Mouse (Mus musculus) ES-Bruce4 (cell line): ENCODE measurements around the gene Klk12. TPM values are rescaled to one million over a fixed set of nuclear protein-coding genes. Genes with fewer than 3 reads are reported as not detected.
A peak's percentile ranks its signal among the peaks of the same experiment; 100 is the strongest.

Experiments
- H3K27ac ChIP-seq: 2 replicates; pipeline ENCODE4 v1.5.1; 2012; ENCODE audit warnings: low read length, inconsistent platforms; ENCODE audit not compliant: insufficient read depth
- H3K27me3 ChIP-seq: 2 replicates; pipeline ENCODE4 v1.6.1; 2012; ENCODE audit warnings: mild to moderate bottlenecking, low read length, inconsistent platforms; ENCODE audit not compliant: control insufficient read depth, poor library complexity, insufficient read depth, severe bottlenecking
- H3K36me3 ChIP-seq: 2 replicates; pipeline ENCODE4 v1.6.1; 2012; ENCODE audit warnings: inconsistent platforms, mild to moderate bottlenecking, low read length, moderate library complexity; ENCODE audit not compliant: control insufficient read depth, poor library complexity, insufficient read depth, severe bottlenecking
- H3K4me1 ChIP-seq: one replicate; pipeline ENCODE4 v1.8.1; 2011; ENCODE audit warnings: low read length; ENCODE audit not compliant: control insufficient read depth, insufficient read depth
- H3K4me3 ChIP-seq: 2 replicates; pipeline ENCODE4 v1.5.1; 2011; ENCODE audit warnings: low read depth, mild to moderate bottlenecking, low read length
- H3K9ac ChIP-seq: 2 replicates; pipeline ENCODE4 v1.6.1; 2012; ENCODE audit warnings: low read depth, mild to moderate bottlenecking, inconsistent platforms; ENCODE audit not compliant: poor library complexity, severe bottlenecking
- H3K9me3 ChIP-seq: replicated peaks from 2 replicates; pipeline ENCODE4 v1.6.1; 2012; ENCODE audit warnings: mild to moderate bottlenecking, low read length, inconsistent platforms; ENCODE audit not compliant: control insufficient read depth, poor library complexity, insufficient read depth, severe bottlenecking
- CTCF ChIP-seq: IDR thresholded peaks from one replicate; pipeline ENCODE4 v1.8.1; 2011; ENCODE audit warnings: low read depth, low read length
- EP300 ChIP-seq: IDR thresholded peaks from 2 replicates; pipeline ENCODE4 v1.6.1; 2011; ENCODE audit warnings: low read depth, low read length; ENCODE audit not compliant: insufficient read depth
- POLR2A ChIP-seq: IDR thresholded peaks from one replicate; pipeline ENCODE4 v1.8.1; 2011; ENCODE audit warnings: low read length; ENCODE audit not compliant: insufficient read depth
- polyA plus RNA-seq: library from polyadenylated mRNA; stranded (reverse); fragments of >200 nt; gene quantifications from 2 replicates; pipeline ENCODE4 v1.2.4, GENCODE M21; 2011; ENCODE audit warnings: low read depth; ENCODE audit not compliant: missing spikeins, insufficient read depth, insufficient read length

Klk12 gene
- polyA plus RNA-seq, 1 experiment, result not detected

GRCm38 (mm10) chr7:43797844-43798462 lies 29.3 kb downstream of the Klk12 start:
- H3K4me1 ChIP-seq, result no peaks in the 10 kb centered on the region
- no peaks in the 10 kb centered on the region for H3K9me3 ChIP-seq
- no peaks in the 10 kb centered on the region for H3K27me3 ChIP-seq
- H3K36me3 ChIP-seq, result no peaks in the 10 kb centered on the region
- no peak overlapping the region for H3K27ac ChIP-seq
- peak overlapping the region; percentile 63 for H3K4me3 ChIP-seq
- H3K9ac ChIP-seq, result no peak overlapping the region
- TF ChIP-seq POLR2A, result no peak
- TF ChIP-seq EP300, result no peak
- no peak for TF ChIP-seq CTCF

DNA sequence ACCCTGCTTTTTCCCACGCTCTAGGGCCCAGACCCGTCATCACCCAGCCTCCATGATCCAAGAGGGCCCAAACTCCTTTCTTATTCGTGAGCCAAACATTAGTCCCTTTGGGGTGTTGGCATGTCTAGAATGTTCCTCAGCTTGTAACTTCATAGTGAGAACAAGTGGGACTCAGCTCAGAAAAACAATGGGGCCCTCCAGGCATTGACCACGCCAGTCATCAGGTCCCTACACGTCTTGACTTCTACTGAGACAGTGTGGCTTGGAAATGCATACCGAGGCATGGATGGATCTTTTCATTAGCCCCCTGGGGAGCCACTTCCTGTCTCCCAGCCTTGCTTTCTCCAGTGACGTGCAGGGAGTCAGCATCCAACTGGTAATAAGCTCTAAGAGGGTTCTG lies 31.2 kb downstream of the Klk12 start:
- no peaks in the 10 kb centered on the region for H3K4me1 ChIP-seq
- H3K27ac ChIP-seq, result no peak overlapping the region
- no peak overlapping the region for H3K4me3 ChIP-seq
- no peaks in the 10 kb centered on the region for H3K36me3 ChIP-seq
- no peaks in the 10 kb centered on the region for H3K27me3 ChIP-seq
- H3K9ac ChIP-seq, result no peak overlapping the region
- TF ChIP-seq EP300, result no peak
- no peak for TF ChIP-seq POLR2A
- no peak for TF ChIP-seq CTCF
- no peaks in the 10 kb centered on the region for H3K9me3 ChIP-seq

- Histone ChIP-seq H3K9me3 (no peaks in the 10 kb centered on the region), H3K9ac (no peak within 1 kb of the TSS), H3K4me3 (no peak within 1 kb of the TSS), H3K36me3 (no peaks in the 10 kb centered on the region), H3K4me1 (no peaks in the 10 kb centered on the region), H3K27ac (no peak within 1 kb of the TSS), H3K27me3 (no peaks in the 10 kb centered on the region)
- TF ChIP-seq EP300, result no peak
- TF ChIP-seq CTCF, result no peak
- no peak for TF ChIP-seq POLR2A
Measured at GRCm38 (mm10) chr7:43810994-43811393, 42.3 kb downstream of the Klk12 start, which contains the start of gene Klk7. Klk7 (plus strand) TSS chr7:43811294.

- H3K9me3 ChIP-seq, result no peaks in the 10 kb centered on the region
- no peak overlapping the region for H3K9ac ChIP-seq
- no peak overlapping the region for H3K4me3 ChIP-seq
- H3K4me1 ChIP-seq, result no peaks in the 10 kb centered on the region
- H3K36me3 ChIP-seq, result no peaks in the 10 kb centered on the region
- no peak overlapping the region for H3K27ac ChIP-seq
- TF ChIP-seq POLR2A, result no peak
- no peak for TF ChIP-seq EP300
- no peak for TF ChIP-seq CTCF
- no peaks in the 10 kb centered on the region for H3K27me3 ChIP-seq
Measured at GRCm38 (mm10) chr7:43815211-43815610, 46.5 kb downstream of the Klk12 start.

DNA sequence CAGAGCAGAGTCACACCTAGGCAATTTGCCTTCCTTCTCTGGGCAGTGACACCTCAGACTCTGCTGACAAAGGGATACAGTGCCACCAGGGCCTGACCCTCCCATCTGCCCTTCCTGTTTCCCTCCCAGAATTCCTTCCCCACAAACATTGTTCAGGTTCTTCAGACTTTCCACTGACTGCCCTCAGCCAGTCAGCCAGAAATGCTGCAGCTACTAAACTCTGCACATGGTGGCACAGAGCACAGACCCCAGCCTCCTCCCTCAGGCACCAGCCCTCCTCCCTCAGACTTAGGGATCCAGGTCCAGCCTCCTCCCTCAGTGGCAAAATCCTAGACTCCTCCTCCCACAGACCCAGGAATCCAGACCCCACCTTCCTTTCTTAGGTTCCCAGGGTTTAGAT lies 48.0 kb downstream of the Klk12 start:
- H3K27me3 ChIP-seq, result no peaks in the 10 kb centered on the region

DNA sequence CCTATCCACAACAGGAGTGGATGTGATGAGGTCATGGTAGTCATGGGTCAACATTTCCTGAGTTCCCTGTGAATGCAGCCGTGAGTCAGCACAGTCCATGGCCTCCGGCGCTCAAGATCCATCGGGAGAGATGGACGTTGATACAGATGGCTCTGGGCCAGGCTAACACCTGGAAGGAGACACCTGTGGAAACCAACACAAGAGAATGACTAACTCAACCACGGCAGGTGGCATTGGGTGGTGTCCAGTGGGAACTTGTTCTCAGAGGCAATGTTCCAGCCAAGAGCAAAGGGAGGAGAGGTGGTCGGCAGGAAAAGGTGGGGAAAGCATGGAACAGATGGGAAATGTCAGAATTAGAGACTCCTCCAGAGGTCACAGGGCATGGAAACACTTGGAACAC lies 52.9 kb downstream of the Klk12 start:
- Histone ChIP-seq H3K36me3 (no peaks in the 10 kb centered on the region), H3K4me1 (no peaks in the 10 kb centered on the region), H3K27me3 (no peaks in the 10 kb centered on the region), H3K9ac (no peak overlapping the region), H3K27ac (no peak overlapping the region), H3K9me3 (no peaks in the 10 kb centered on the region), H3K4me3 (no peak overlapping the region)
- no peak for TF ChIP-seq POLR2A
- TF ChIP-seq EP300, result no peak
- no peak for TF ChIP-seq CTCF

More for the DNA sequence above, 48.0 kb downstream of the Klk12 start:
- Histone ChIP-seq H3K9me3 (no peaks in the 10 kb centered on the region), H3K36me3 (no peaks in the 10 kb centered on the region), H3K4me1 (no peaks in the 10 kb centered on the region), H3K27ac (no peak overlapping the region), H3K4me3 (no peak overlapping the region), H3K9ac (no peak overlapping the region)
- no peak for TF ChIP-seq CTCF
- no peak for TF ChIP-seq EP300
- no peak for TF ChIP-seq POLR2A

Other genes starting within 250 kb of the Klk12 start
- gene Cd33, start 224.5 kb upstream of the Klk12 start, polyA plus RNA-seq, result 0.12 TPM in 1 of 2 replicates, not detected in the other
- gene Zfp658, start 206.6 kb upstream of the Klk12 start, polyA plus RNA-seq, result 1.7 and 2.2 TPM in 2 replicates
- 6.9 and 9.4 TPM in 2 replicates for gene Zfp719, start 189.3 kb upstream of the Klk12 start, polyA plus RNA-seq
- gene Zfp819, start 161.7 kb upstream of the Klk12 start, polyA plus RNA-seq, result 3.1 and 3.4 TPM in 2 replicates
- gene Ceacam18, start 134.2 kb upstream of the Klk12 start, polyA plus RNA-seq, result not detected in 2 replicates
- 0.64 TPM in 1 of 2 replicates, not detected in the other for gene Siglece, start 108.7 kb upstream of the Klk12 start, polyA plus RNA-seq
- 6.2 and 7.6 TPM in 2 replicates for gene Ctu1, start 96.9 kb upstream of the Klk12 start, polyA plus RNA-seq
- not detected in 2 replicates for gene Klk14, start 78.5 kb upstream of the Klk12 start, polyA plus RNA-seq
- 1.8 TPM in 1 of 2 replicates, not detected in the other for gene Klk13, start 56.3 kb upstream of the Klk12 start, polyA plus RNA-seq
- not detected in 2 replicates for gene Klk11, start 5.7 kb downstream of the Klk12 start, polyA plus RNA-seq
- 1.2 and 2.1 TPM in 2 replicates for gene Klk10, start 12.1 kb downstream of the Klk12 start, polyA plus RNA-seq
- not detected in 2 replicates for gene Klk9, start 23.0 kb downstream of the Klk12 start, polyA plus RNA-seq
- gene Klk8, start 28.7 kb downstream of the Klk12 start, polyA plus RNA-seq, result 12.7 and 15.5 TPM in 2 replicates
- 0.70 and 0.84 TPM in 2 replicates for gene Klk7, start 42.4 kb downstream of the Klk12 start, polyA plus RNA-seq
- not detected in 2 replicates for gene Klk6, start 55.6 kb downstream of the Klk12 start, polyA plus RNA-seq
- gene Klk5, start 73.1 kb downstream of the Klk12 start, polyA plus RNA-seq, result not detected in 2 replicates
- not detected in 2 replicates for gene Klk4, start 112.3 kb downstream of the Klk12 start, polyA plus RNA-seq
- not detected in 2 replicates for gene Klk15, start 164.8 kb downstream of the Klk12 start, polyA plus RNA-seq
- not detected in 2 replicates for gene Klk1b8, start 181.8 kb downstream of the Klk12 start, polyA plus RNA-seq
- gene Klk1b1, start 197.9 kb downstream of the Klk12 start, polyA plus RNA-seq, result not detected in 2 replicates
- gene Klk1b9, start 207.2 kb downstream of the Klk12 start, polyA plus RNA-seq, result not detected in 2 replicates
- not detected in 2 replicates for gene Klk1b11, start 227.0 kb downstream of the Klk12 start, polyA plus RNA-seq
- gene Klk1b26, start 243.3 kb downstream of the Klk12 start, polyA plus RNA-seq, result not detected in 2 replicates